Mouse (Mus musculus) neutrophil, adult 65 days (primary cell): ENCODE results near the gene Retreg3. TPM values are rescaled to one million over a fixed set of nuclear protein-coding genes. Genes with fewer than 3 reads are reported as not detected.

Source experiments
- total RNA-seq: library from RNA; stranded (reverse); gene quantifications from 2 replicates; pipeline ENCODE4 v1.2.4, GENCODE M21; 2023

The Retreg3 gene
- 24.0 and 28.6 TPM in 2 replicates for total RNA-seq

DNA sequence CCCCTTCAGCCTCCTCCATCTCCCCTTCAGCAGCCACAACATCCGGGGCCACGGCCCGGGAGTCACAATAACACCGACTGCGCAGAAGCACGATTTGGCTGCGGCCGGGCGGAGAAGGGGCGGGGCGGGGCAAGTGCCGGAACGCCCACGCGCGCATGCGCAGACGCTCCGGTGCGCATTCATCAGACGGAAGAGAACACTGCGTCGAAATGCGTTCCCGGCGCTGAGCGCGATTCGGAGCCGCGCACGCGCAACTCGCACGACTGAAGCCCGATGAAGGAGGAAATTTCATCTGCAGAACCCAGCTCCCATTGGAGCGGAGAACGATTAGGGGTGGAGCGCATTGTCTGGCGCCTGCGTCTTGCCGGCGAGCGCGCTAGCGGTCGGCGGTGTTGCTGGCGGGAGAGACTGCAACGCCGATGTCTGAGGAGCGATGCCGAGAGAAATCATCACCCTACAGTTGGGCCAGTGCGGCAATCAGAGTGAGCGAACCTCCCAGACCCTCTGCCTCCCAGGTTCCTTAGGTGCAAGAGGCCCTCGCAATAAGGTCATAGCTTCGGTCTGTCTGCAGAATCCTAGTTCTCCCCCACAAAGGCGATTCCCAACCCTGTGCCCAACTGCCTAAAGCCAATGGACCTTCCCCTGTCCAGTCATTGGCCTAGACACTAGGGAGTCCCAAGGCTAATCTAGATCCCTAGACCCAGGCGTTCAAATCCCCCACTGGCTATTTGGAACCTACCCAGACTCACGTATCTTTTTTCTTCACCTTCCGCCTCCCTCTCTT lies at the start of gene Retreg3, which contains the start of gene Tubg1:
Gene Retreg3, minus strand, starts transcription at position 133 of the 784 bp plus-strand sequence.
Gene Tubg1, plus strand, starts transcription at position 178 of the 784 bp plus-strand sequence.

DNA sequence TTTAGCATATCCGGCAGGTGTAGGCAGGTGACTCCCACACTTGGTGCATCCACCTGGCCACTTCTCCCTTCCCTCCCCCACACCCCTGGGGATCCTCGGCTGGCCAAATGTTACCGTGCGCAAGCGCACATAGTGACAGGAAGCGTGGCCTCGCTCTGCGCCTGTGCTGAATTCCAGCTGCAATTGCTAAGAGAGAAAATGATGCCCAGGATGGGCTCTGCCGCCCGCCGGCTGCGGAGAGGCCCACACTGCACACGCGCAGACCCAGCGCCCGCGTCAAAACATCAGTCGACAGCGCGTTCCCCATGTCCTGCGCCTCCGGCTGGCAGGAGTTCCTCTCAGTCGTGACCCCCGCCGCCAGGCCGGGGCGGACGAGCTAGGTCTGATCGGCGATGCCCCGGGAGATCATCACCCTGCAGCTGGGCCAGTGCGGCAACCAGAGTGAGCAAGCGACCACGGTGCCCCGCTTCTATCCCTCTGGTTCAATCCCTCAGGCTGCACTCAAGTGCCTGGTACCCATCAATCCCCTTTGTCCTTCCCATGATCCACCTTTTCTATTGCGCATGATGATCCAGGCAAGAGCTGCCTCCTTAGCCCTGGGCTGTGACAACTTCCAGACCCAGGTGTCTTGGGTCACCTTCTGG lies 36.2 kb upstream of the Retreg3 start, which contains the start of gene Tubg2:
Gene Tubg2, plus strand, starts transcription at position 180 of the 644 bp plus-strand sequence.

DNA sequence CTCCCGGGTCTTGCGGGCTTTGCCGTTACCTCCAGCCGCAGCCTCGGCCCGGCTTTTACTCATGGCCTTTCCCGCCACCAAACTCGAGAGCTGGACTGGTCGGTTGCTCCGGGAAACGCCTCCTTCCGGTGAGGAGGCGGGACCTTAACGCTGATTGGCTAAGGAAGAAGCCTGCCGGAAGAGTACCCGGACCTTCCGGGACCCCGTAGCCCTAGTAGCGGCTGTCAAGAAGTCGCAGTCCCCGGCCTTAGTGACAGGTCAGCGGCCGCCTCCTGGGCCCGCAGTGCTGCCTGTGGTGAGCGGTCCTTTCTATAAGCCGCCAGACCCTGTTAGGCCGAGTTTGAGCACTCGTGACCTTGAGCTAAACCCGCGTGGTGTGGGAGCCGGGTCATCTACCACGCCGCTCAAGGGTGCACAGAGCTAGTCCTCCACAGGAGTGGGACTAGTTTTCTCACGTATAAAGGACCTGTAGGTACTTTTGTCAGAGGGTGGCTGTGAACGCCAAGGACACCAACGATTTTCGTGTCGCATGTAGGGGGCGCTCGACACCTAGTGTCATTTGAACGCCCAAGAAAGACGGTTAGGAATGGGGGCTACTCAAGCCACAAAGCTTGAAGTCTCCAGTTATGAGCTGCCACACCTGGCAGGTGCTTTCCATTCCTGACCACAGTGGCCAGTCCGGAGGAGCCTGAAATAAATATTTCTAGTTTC lies 24.2 kb downstream of the Retreg3 start, which contains the start of gene Psmc3ip:
Gene Psmc3ip, minus strand, starts transcription at position 123 of the 711 bp plus-strand sequence.

DNA sequence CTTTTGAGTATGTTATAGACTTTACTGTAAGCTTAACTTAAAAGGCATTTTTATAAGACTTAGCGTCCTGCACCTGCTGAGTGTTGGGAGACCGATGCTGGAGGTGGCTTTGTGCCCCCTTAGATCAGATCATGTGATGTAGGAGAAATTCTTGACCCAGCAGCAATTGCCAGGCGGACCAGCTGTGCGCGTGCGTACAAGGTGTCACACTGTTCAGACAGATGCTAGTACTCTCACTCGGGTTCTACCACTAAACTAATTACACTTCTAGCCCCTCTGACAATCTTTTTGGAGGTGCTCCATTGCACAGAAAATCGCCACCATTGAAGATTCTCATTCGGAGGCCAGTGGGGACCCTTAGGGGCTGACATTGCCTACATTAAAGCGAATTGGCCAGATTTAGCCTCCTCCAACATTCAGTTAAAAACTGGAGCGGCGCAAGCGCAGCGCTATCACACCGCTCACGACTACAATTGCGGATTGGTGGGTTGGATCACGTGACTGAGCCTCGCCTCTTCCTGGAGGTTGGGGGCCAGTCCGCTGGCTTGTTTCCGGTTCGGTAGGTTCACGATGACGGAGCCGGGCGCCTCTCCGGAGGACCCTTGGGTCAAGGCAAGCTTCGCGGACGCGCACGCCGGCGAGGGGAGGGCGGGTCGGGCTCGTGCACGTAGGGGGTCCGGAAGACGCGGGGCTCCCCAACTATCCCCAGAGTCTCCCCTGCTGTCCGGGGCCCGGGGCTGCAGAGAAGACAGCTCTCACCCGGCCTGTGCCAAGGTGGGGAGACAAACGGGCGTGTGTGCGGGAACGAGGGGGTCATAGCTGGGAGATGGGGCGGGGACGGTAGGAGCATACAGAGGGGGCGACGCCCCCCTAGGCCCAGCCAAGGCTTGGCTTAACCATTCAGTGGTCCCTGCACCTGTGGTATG lies 32.7 kb downstream of the Retreg3 start, which contains the start of gene Mlx:
Gene Mlx, plus strand, starts transcription at position 522 of the 926 bp plus-strand sequence.

DNA sequence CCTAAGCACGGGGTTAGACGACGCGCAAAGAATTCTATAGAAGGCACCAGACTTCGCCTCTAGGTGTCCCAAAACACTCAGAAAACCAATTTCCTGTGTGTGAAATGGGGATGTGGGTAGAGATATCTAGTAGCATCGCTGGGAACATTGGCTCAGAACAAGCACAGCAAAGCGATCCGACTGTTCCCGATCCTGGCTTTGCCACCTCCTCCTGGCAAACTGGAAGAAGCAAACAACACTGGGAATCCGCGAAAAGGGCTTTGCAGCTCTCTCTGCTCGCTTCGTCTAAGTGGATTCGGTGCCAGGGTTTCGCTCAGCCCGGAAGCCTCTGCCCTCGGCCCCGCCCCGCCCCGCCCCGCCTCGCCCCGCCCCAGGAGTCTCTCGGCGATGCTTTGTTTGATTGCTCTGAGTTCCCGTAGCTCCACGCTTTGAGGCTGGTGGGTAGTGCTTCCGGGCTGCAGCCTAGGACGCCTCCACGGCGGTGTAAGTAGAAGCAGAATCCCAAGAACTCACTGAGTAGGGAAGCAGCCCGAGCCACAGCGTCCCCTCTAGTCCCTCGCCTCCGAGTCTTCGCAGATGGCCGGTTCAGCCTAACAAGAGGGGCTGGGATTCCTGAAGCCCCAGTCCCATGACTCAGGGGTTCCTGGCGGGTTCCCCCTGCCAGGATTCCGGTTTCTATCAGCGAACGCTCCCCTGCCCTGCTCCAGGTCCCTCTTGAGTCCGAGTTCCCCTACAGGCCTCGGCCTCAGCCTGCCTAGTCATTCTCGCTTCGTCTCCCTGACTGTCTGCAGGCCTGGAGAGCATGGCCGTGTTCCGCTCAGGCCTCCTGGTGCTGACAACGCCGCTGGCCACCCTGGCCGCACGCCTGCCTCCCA lies 37.2 kb downstream of the Retreg3 start, which contains the start of gene Coasy:
Gene Coasy, plus strand, starts transcription at position 358 of the 875 bp plus-strand sequence.

DNA sequence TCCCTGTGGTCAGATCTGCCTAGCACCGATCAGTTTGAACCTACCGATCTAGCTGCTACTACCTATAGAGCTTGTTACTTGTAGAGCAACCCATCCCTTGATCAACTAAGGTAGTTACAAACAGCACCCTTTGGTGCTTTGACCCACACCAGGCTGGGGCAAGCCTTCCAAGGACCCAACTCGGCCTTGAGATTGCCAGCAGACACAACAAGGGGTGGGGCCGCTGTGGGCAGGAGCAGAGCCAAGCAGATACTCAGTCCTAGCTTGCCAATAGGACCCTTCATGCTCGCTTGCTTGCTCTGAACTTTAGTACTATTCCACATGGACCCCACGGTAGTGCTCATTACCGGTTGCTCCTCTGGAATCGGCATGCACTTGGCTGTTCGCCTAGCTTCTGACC lies 41.6 kb downstream of the Retreg3 start, which contains the start of gene Hsd17b1:
Gene Hsd17b1, plus strand, starts transcription at position 291 of the 400 bp plus-strand sequence.

DNA sequence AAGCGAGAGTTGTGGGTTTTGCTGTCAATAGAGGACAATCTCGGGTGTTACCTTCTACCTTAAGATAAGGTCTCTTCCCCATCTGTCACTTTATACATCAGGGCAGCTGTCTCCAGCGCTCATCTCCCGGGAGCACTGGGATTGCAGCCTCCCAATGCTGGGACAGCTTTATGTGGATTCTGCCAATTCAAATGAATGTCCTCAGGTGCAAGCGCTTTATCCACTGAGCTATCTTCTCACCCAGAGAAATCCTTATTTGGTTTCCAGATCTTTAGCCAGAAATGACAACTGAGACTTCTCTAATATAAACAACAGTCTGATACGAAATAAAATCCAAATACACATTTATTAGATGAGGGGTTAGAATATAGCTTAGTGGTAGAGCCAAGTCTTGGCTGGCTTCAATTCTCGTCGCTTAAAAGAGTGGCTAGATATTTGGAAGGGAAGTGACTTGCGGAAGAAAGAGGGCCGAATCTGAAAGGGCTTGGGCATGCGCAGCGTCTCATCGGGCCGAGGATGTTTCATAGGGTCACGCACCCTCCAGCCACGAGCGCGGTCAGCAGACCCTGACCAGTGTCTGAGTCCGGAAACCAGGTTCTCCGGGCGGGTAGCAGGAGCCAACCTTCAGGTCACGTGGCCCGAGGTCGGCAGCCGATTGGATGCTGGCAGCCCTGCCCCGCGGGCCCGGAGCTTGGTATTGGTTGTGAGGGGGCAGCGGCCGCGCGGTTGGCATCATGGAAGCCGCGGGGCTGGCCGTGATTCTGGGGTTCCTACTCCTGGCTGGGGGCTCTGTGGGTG lies 50.1 kb downstream of the Retreg3 start, which contains the start of gene Naglu:
Gene Naglu, plus strand, starts transcription at position 622 of the 798 bp plus-strand sequence.

Other genes with a start within 250 kb of the Retreg3 start
- 385 and 488 TPM in 2 replicates for gene Stat3, start 180.4 kb downstream of the Retreg3 start, total RNA-seq
- 0.48 and 0.98 TPM in 2 replicates for gene Cavin1, start 149.0 kb downstream of the Retreg3 start, total RNA-seq
- 85.5 and 131 TPM in 2 replicates for gene Atp6v0a1, start 110.4 kb downstream of the Retreg3 start, total RNA-seq
- 6.4 and 8.0 TPM in 2 replicates for gene Naglu, start 49.9 kb downstream of the Retreg3 start, total RNA-seq
- 1.2 and 1.9 TPM in 2 replicates for gene Hsd17b1, start 41.5 kb downstream of the Retreg3 start, total RNA-seq
- 9.2 and 9.9 TPM in 2 replicates for gene Coasy, start 37.3 kb downstream of the Retreg3 start, total RNA-seq
- 34.2 and 43.5 TPM in 2 replicates for gene Mlx, start 32.6 kb downstream of the Retreg3 start, total RNA-seq
- 3.6 and 3.7 TPM in 2 replicates for gene Psmc3ip, start 24.5 kb downstream of the Retreg3 start, total RNA-seq
- 9.6 and 12.6 TPM in 2 replicates for gene Tubg1, start within 50 bp of the Retreg3 start, total RNA-seq
- 0.59 and 1.2 TPM in 2 replicates for gene Tubg2, start 36.0 kb upstream of the Retreg3 start, total RNA-seq
- 0.66 TPM in 2 replicates for gene Cntnap1, start 50.6 kb upstream of the Retreg3 start, total RNA-seq
- gene Plekhh3, start 51.5 kb upstream of the Retreg3 start, total RNA-seq: 1.9 and 2.7 TPM in 2 replicates
- gene Ccr10, start 55.5 kb upstream of the Retreg3 start, total RNA-seq: 0.29 and 0.63 TPM in 2 replicates
- gene Ezh1, start 106.6 kb upstream of the Retreg3 start, total RNA-seq: 36.3 and 45.9 TPM in 2 replicates
- gene Ramp2, start 126.1 kb upstream of the Retreg3 start, total RNA-seq: 0.41 TPM in 1 of 2 replicates, not detected in the other
- 63.2 and 66.1 TPM in 2 replicates for gene Vps25, start 133.8 kb upstream of the Retreg3 start, total RNA-seq
- gene Wnk4, start 140.7 kb upstream of the Retreg3 start, total RNA-seq: 1.9 and 2.3 TPM in 2 replicates
- 0.32 and 0.43 TPM in 2 replicates for gene Cntd1, start 159.1 kb upstream of the Retreg3 start, total RNA-seq
- 25.3 and 30.8 TPM in 2 replicates for gene Coa3, start 159.2 kb upstream of the Retreg3 start, total RNA-seq
- gene Becn1, start 182.4 kb upstream of the Retreg3 start, total RNA-seq: 150 and 240 TPM in 2 replicates
- gene Psme3, start 196.3 kb upstream of the Retreg3 start, total RNA-seq: 59.9 and 64.2 TPM in 2 replicates
- 2.7 and 4.6 TPM in 2 replicates for gene Aoc2, start 205.2 kb upstream of the Retreg3 start, total RNA-seq
- not detected in 2 replicates for gene Aoc3, start 210.7 kb upstream of the Retreg3 start, total RNA-seq
- gene G6pc, start 247.7 kb upstream of the Retreg3 start, total RNA-seq: not detected in 2 replicates